Mouse (Mus musculus) stomach, embryonic 16.5 days (tissue): ENCODE measurements around the gene Bloc1s3. TPM values are rescaled to one million over a fixed set of nuclear protein-coding genes. Genes with fewer than 3 reads are reported as not detected.

Experiments
- ATAC-seq: fragments of 200-750 bp; cut with Nextera tagmentation; 2 replicates; pipeline ENCODE4 v1.8.0; 2017; ENCODE audit warnings: moderate number of reproducible peaks, moderate TSS enrichment; ENCODE audit not compliant: insufficient read depth, low FRiP score
- H3K27ac ChIP-seq: fragments of 300-500 bp; sonication (generic); 2 replicates; pipeline ENCODE4 v1.5.1; 2014; ENCODE audit warnings: low read length
- H3K27me3 ChIP-seq: fragments of 300-500 bp; sonication (generic); 2 replicates; pipeline ENCODE4 v1.6.1; 2014; ENCODE audit warnings: low read length, control low read depth, mixed read lengths; ENCODE audit not compliant: control insufficient read depth, insufficient read depth
- H3K36me3 ChIP-seq: fragments of 300-500 bp; sonication (generic); 2 replicates; pipeline ENCODE4 v1.6.1; 2014; ENCODE audit warnings: low read length; ENCODE audit not compliant: control insufficient read depth, insufficient read depth
- H3K4me1 ChIP-seq: fragments of 300-500 bp; sonication (generic); 2 replicates; pipeline ENCODE4 v1.6.1; 2014; ENCODE audit warnings: low read length, control low read depth, mixed read lengths; ENCODE audit not compliant: control insufficient read depth, insufficient read depth
- H3K4me2 ChIP-seq: fragments of 300-500 bp; sonication (generic); 2 replicates; pipeline ENCODE4 v1.6.1; 2014; ENCODE audit warnings: low read depth, low read length, mixed read lengths
- H3K4me3 ChIP-seq: fragments of 300-500 bp; sonication (generic); replicated peaks from 2 replicates; pipeline ENCODE4 v1.5.1; 2014; ENCODE audit warnings: mild to moderate bottlenecking, low read length
- H3K9ac ChIP-seq: fragments of 300-500 bp; sonication (generic); 2 replicates; pipeline ENCODE4 v1.6.1; 2014; ENCODE audit warnings: low read length
- H3K9me3 ChIP-seq: fragments of 300-500 bp; sonication (generic); replicated peaks from 2 replicates; pipeline ENCODE4 v1.6.1; 2016; ENCODE audit warnings: low read length, control low read depth; ENCODE audit not compliant: control insufficient read depth
- WGBS: fragments of 180-500 bp; shearing (Covaris S2); extraction: QIAGEN DNeasy Blood & Tissue Kit; methylation state at CpG from one replicate; pipeline ENCODE4 v1.1.7; 2014; 5-methylcytosine and 5-hydroxymethylcytosine counted together
- polyA plus RNA-seq: library from polyadenylated mRNA; unstranded; fragments of >200 nt; fragmentation: Nextera tagmentation; extraction: Ambion mirVana; gene quantifications from 2 replicates; pipeline ENCODE4 v1.2.1, GENCODE M21; 2015

Gene Bloc1s3
- polyA plus RNA-seq, 1 experiment from 2014 or later: 1.4 TPM

- H3K27ac ChIP-seq: no peak overlapping the region
- WGBS: 51% methylated on average over 2 of the region's 2 CpGs
Measured at GRCm38 (mm10) chr7:19477084-19477483, 31.1 kb downstream of the Bloc1s3 start.

GRCm38 (mm10) chr7:19473875-19474443 lies 34.2 kb downstream of the Bloc1s3 start:
- H3K36me3 ChIP-seq: no peaks in the 10 kb centered on the region
- peak; percentile 90 for ATAC-seq
- peak overlapping the region; percentile 82 for H3K9ac ChIP-seq
- WGBS: under 1% methylated on average over 81 of the region's 89 CpGs
- H3K4me3 ChIP-seq: peak overlapping the region; percentile 57
- H3K27me3 ChIP-seq: peaks cover 47% of the 10 kb centered on the region
- H3K4me2 ChIP-seq: peak overlapping the region; percentile 94
- H3K9me3 ChIP-seq: no peaks in the 10 kb centered on the region
- H3K4me1 ChIP-seq: no peaks in the 10 kb centered on the region
- H3K27ac ChIP-seq: peak overlapping the region; percentile 16; the same call in 1 of the 2 replicates

More at GRCm38 (mm10) chr7:19477084-19477483, 31.1 kb downstream of the Bloc1s3 start:
- H3K4me2 ChIP-seq: no peak overlapping the region
- H3K9ac ChIP-seq: no peak overlapping the region
- ATAC-seq: no peak
- H3K4me1 ChIP-seq: no peaks in the 10 kb centered on the region
- no peak overlapping the region for H3K4me3 ChIP-seq
- peaks cover 27% of the 10 kb centered on the region for H3K27me3 ChIP-seq
- no peaks in the 10 kb centered on the region for H3K9me3 ChIP-seq
- no peaks in the 10 kb centered on the region for H3K36me3 ChIP-seq

GRCm38 (mm10) chr7:19472403-19472802 lies 35.8 kb downstream of the Bloc1s3 start:
- Histone ChIP-seq H3K4me2 (no peak overlapping the region), H3K36me3 (no peaks in the 10 kb centered on the region), H3K4me3 (no peak overlapping the region), H3K27me3 (peaks cover 47% of the 10 kb centered on the region), H3K9me3 (no peaks in the 10 kb centered on the region), H3K9ac (no peak overlapping the region), H3K27ac (no peak overlapping the region), H3K4me1 (no peaks in the 10 kb centered on the region)
- WGBS: 26% methylated on average over 4 of the region's 4 CpGs
- ATAC-seq: no peak

- no peak overlapping the region for H3K4me3 ChIP-seq
- no peak overlapping the region for H3K9ac ChIP-seq
- 6% methylated on average over 14 of the region's 14 CpGs for WGBS
- no peaks in the 10 kb centered on the region for H3K4me1 ChIP-seq
- H3K27ac ChIP-seq: no peak overlapping the region
- no peak for ATAC-seq
- H3K27me3 ChIP-seq: peaks cover 47% of the 10 kb centered on the region
- no peaks in the 10 kb centered on the region for H3K9me3 ChIP-seq
- H3K4me2 ChIP-seq: no peak overlapping the region
- H3K36me3 ChIP-seq: no peaks in the 10 kb centered on the region
Measured at GRCm38 (mm10) chr7:19470308-19470707, 37.9 kb downstream of the Bloc1s3 start.

- ATAC-seq: no peak
- H3K27ac ChIP-seq: no peak overlapping the region
- no peaks in the 10 kb centered on the region for H3K36me3 ChIP-seq
- H3K4me3 ChIP-seq: no peak overlapping the region
- no peak overlapping the region for H3K9ac ChIP-seq
- H3K9me3 ChIP-seq: no peaks in the 10 kb centered on the region
- no peaks in the 10 kb centered on the region for H3K4me1 ChIP-seq
- H3K4me2 ChIP-seq: no peak overlapping the region
- 27% methylated on average over 23 of the region's 23 CpGs for WGBS
- peaks cover 40% of the 10 kb centered on the region for H3K27me3 ChIP-seq
Measured at GRCm38 (mm10) chr7:19469404-19469803, 38.8 kb downstream of the Bloc1s3 start.

GRCm38 (mm10) chr7:19468279-19468678 lies 39.9 kb downstream of the Bloc1s3 start:
- Histone ChIP-seq H3K9me3 (no peaks in the 10 kb centered on the region), H3K4me1 (no peaks in the 10 kb centered on the region), H3K27me3 (peaks cover 37% of the 10 kb centered on the region), H3K27ac (no peak overlapping the region), H3K4me2 (no peak overlapping the region), H3K9ac (no peak overlapping the region), H3K4me3 (no peak overlapping the region), H3K36me3 (no peaks in the 10 kb centered on the region)
- ATAC-seq: no peak
- WGBS: 56% methylated on average over 12 of the region's 12 CpGs

- WGBS: 38% methylated on average over 6 of the region's 6 CpGs
- Histone ChIP-seq H3K4me3 (no peak overlapping the region), H3K4me1 (no peaks in the 10 kb centered on the region), H3K9ac (no peak overlapping the region), H3K27me3 (peaks cover 30% of the 10 kb centered on the region), H3K36me3 (no peaks in the 10 kb centered on the region), H3K4me2 (no peak overlapping the region), H3K9me3 (no peaks in the 10 kb centered on the region), H3K27ac (no peak overlapping the region)
- no peak for ATAC-seq
Measured at GRCm38 (mm10) chr7:19467638-19468037, 40.5 kb downstream of the Bloc1s3 start.

- Histone ChIP-seq H3K9ac (no peak overlapping the region), H3K27me3 (peaks cover 23% of the 10 kb centered on the region), H3K4me1 (no peaks in the 10 kb centered on the region), H3K27ac (no peak overlapping the region), H3K9me3 (no peaks in the 10 kb centered on the region), H3K4me2 (no peak overlapping the region), H3K36me3 (no peaks in the 10 kb centered on the region), H3K4me3 (no peak overlapping the region)
- ATAC-seq: no peak
- 64% methylated on average over 5 of the region's 5 CpGs for WGBS
Measured at GRCm38 (mm10) chr7:19466602-19467145, 41.5 kb downstream of the Bloc1s3 start.

GRCm38 (mm10) chr7:19464367-19465307 lies 43.5 kb downstream of the Bloc1s3 start:
- H3K4me2 ChIP-seq: peak overlapping the region; percentile 16; the same call in 1 of the 2 replicates
- H3K36me3 ChIP-seq: no peaks in the 10 kb centered on the region
- H3K4me1 ChIP-seq: no peaks in the 10 kb centered on the region; the same call in 1 of the 2 replicates
- WGBS: 16% methylated on average over 22 of the region's 22 CpGs
- no peak overlapping the region for H3K27ac ChIP-seq
- peaks cover 9% of the 10 kb centered on the region for H3K27me3 ChIP-seq
- no peak overlapping the region; the same call in 1 of the 2 replicates for H3K4me3 ChIP-seq
- ATAC-seq: no peak
- H3K9ac ChIP-seq: peak overlapping the region; percentile 24
- no peaks in the 10 kb centered on the region for H3K9me3 ChIP-seq
